Mouse (Mus musculus) hematopoietic stem cell, adult 5-6 weeks (primary cell): Measurements from ENCODE around the gene Sgsm1. TPM values are rescaled to one million over a fixed set of nuclear protein-coding genes. Genes with fewer than 3 reads are reported as not detected.

ENCODE experiments used
- ATAC-seq, 2 experiments: fragments of 125-278 bp in 1 of 2; replicated peaks in 1 of 2; 2 replicates each; pipeline ENCODE4 v1.8.0; 2016 to 2017; ENCODE audit warnings: inconsistent platforms in 2 of 2, mild to moderate bottlenecking in 2 of 2, moderate number of reproducible peaks in 2 of 2, low read depth in 1 of 2, moderate TSS enrichment in 1 of 2; ENCODE audit not compliant: low FRiP score in 2 of 2, poor library complexity in 2 of 2, severe bottlenecking in 2 of 2, insufficient read depth in 1 of 2, low TSS enrichment in 1 of 2
- total RNA-seq: library from RNA; stranded (forward); fragments of 172-1452, 232-1000 nt; gene quantifications from 2 replicates; pipeline ENCODE4 v1.2.3, GENCODE M21; 2017

The Sgsm1 gene
- total RNA-seq, 1 experiment from 2014 or later = 8.2 TPM

GRCm38 (mm10) chr5:113292179-113292578 is 18.4 kb downstream of the Sgsm1 start:
- peak; percentile 64 to 70 for ATAC-seq

GRCm38 (mm10) chr5:113291125-113291524 is 19.5 kb downstream of the Sgsm1 start:
- no peak for ATAC-seq

DNA sequence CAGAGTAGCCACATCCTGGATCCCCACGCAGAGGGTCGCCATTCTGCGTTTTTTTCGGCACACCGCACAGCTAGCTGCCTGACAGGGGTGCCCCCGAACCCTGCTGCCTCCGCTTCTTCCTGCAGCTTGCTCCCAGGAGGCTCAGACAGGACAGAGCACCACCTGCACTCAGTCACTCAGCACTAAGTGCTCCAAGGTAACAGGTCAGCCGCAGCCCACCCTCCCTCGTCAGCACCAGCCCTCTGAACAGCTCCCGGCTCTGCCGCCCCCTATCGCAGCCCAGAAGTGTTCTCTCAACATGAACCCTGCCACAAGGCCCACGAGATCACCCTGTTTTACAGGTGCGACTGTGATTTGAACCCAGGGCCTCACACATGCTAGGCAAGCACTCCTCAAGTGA is 20.4 kb downstream of the Sgsm1 start:
- ATAC-seq = no peak

GRCm38 (mm10) chr5:113288490-113288889 is 22.1 kb downstream of the Sgsm1 start:
- ATAC-seq = no peak

DNA sequence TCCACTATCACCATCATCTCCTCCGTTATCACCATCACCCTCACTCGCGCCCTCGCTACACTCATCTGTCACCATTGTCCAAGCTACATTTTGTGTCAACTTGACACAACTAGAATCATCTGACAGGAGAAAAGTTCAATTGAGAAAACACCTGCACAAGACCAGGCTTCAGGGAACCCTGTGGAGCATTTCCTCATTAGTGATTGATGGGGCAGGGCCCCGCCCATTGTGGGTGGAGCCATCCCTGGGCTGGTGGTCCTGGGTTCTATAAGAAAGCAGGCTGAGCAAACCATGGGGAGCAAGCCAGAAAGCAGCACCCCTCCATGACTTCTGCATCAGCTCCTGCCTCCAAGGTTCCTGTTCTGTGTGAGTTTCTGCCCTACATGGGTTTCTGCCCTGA is 22.8 kb downstream of the Sgsm1 start:
- no peak for ATAC-seq

GRCm38 (mm10) chr5:113286591-113287520 is 23.7 kb downstream of the Sgsm1 start:
- ATAC-seq = no peak

- no peak for ATAC-seq
Measured at GRCm38 (mm10) chr5:113286048-113286447, 24.5 kb downstream of the Sgsm1 start.

- no peak for ATAC-seq
Measured at GRCm38 (mm10) chr5:113285541-113285940, 25.0 kb downstream of the Sgsm1 start.

DNA sequence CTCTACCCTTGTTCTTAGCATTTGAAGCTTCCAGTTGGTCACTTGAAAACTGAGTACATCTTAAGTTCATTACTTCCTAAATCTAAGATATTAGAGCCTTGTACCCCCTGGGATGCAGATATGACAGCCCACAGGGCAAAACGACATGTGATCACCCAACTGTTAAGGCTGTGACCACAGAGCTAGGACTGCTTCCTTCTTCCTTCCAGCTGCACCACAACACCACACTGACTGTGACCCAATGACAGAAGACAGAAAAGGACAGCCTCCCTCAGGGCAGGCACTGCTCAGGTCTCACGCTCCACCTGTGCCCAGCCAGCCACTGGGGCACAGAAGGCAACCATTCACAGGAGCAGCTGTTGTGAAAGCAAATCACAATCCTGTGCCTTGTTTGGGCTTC is 26.9 kb downstream of the Sgsm1 start:
- peak; percentile 65 to 84 for ATAC-seq

GRCm38 (mm10) chr5:113281557-113281956 is 29.0 kb downstream of the Sgsm1 start:
- ATAC-seq = no peak

- no peak for ATAC-seq
Measured at GRCm38 (mm10) chr5:113280138-113280856, 30.3 kb downstream of the Sgsm1 start.

DNA sequence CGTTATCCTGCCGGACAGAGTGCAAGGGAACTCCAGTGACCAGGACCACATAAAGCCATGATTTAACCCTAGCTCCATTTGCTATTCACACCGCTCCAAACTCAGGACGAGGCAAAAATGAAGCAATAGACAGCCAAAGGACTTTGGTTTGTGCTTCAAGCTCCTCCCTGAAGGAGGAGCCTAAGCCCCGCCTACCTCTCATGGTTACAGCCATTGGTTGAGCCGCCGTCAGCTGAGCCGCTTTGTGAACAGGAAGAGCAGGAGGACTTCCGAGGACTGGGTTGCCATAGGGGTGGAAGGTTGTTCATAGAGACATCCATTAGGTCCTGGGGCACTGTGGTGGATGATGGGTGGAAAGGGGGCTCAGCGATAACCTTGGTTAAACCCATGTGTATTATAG is 34.7 kb downstream of the Sgsm1 start:
- no peak for ATAC-seq

DNA sequence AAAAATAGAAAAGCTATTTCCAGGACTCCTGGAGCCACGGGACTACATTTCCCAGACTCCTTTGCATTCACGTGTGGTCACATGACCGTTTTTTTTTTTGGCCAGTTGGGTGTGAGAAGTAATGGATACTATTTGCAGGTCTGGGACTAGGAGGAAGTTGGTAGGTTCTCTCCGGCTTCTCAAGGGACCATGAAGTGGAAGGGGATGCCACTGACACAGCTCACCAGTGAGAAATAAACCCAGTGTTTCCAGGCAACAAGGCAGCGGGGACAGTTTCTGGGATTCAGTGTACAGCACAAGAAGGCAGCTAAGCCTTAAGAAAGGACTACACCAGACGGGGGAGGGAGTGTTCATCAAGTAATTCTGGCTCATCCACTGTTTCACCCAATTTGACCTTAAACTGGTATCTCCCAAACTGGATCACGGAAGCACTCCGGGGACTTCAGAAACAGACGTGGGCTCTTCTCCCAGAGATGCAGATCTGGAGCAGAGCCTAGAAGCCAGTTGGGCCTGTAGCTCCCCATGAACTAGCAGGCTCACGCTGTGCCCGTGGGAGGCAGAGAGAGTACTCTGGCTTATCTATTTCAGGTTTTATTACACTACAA is 39.3 kb downstream of the Sgsm1 start:
- ATAC-seq = no peak

GRCm38 (mm10) chr5:113270043-113270442 is 40.5 kb downstream of the Sgsm1 start:
- ATAC-seq = no peak; a peak in 1 of 4 replicates

DNA sequence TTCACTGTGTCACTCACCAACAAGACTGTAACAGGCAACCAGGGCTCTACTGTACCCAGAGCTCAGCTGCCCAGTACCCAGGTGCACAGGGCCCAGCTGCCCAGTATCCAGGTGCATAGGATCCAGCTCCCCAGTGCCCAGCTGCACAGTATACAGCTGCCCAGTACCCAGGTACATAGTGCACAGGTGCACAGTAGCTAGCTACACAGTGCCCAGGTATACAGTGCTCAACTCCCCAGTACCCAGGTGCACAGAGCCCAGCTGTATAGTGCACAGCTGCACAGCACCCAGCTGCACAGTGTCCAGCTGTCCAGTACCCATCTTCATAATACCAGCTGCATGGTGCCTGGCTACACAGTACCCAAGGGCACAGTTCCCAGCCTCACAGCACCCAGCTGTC is 42.3 kb downstream of the Sgsm1 start:
- ATAC-seq = no peak

DNA sequence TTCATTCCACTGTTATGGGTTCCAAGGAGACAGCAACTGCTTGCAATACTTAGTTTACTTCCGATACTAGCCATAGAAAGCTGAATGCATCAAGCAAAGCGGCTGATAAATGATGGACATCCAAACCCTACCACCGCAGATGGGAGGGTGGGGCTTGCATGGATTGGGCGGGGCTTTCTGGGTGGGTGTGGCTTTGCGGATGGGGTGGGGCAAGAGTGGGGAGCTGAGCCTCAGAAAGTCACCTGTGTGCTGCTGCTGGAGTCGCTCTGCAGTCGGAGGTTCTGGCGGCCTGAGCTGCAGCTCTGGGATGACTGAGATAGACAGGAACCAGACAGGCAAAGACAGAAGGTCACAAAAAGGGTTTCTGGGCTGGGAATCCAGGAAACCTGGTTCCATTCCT is 44.9 kb downstream of the Sgsm1 start:
- ATAC-seq = no peak

DNA sequence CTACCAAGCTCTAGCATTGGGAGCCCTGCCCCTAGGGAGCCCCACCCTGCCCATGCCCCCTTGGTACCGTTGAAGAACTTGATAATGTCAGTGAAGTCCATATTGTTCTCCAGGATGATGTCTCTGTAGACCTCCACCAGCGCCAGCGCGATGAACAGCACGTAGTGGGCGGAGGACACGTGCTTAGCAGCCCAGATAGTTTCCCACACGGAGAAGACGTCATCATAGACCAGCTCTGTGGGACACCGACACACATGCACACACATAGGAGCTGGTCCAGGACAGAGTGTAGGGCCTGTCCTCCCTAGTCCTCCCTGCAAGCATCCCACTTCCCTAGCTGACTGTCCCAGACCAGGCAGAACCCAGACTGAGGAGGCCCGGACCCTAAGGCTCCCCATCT is 59.8 kb downstream of the Sgsm1 start:
- ATAC-seq = no peak

GRCm38 (mm10) chr5:113249263-113249930 is 61.2 kb downstream of the Sgsm1 start:
- no peak for ATAC-seq
